Mouse (Mus musculus) embryonic facial prominence, embryonic 15.5 days (tissue): ENCODE data around the gene Snai1. TPM values are rescaled to one million over a fixed set of nuclear protein-coding genes. Genes with fewer than 3 reads are reported as not detected.

Experiments used
- ATAC-seq: fragments of 200-750 bp; cut with Nextera tagmentation; 2 replicates; pipeline ENCODE4 v1.8.0; 2017; ENCODE audit warnings: low read depth, moderate TSS enrichment; ENCODE audit not compliant: insufficient number of reproducible peaks, low FRiP score, low TSS enrichment
- H3K27ac ChIP-seq: fragments of 300-500 bp; sonication (generic); replicated peaks from 2 replicates; pipeline ENCODE4 v1.5.1; 2015; ENCODE audit warnings: mild to moderate bottlenecking, inconsistent platforms
- H3K27me3 ChIP-seq: fragments of 300-500 bp; sonication (generic); 2 replicates; pipeline ENCODE4 v1.6.1; 2015; ENCODE audit warnings: inconsistent platforms
- H3K36me3 ChIP-seq: fragments of 300-500 bp; sonication (generic); 2 replicates; pipeline ENCODE4 v1.6.1; 2015; ENCODE audit warnings: mild to moderate bottlenecking, inconsistent platforms
- H3K4me1 ChIP-seq: fragments of 300-500 bp; sonication (generic); 2 replicates; pipeline ENCODE4 v1.6.1; 2015; ENCODE audit warnings: inconsistent platforms
- H3K4me2 ChIP-seq: fragments of 300-500 bp; sonication (generic); replicated peaks from 2 replicates; pipeline ENCODE4 v1.6.1; 2015; ENCODE audit warnings: mild to moderate bottlenecking, inconsistent platforms
- H3K4me3 ChIP-seq: fragments of 300-500 bp; sonication (generic); replicated peaks from 2 replicates; pipeline ENCODE4 v1.5.1; 2015; ENCODE audit warnings: mild to moderate bottlenecking, inconsistent platforms
- H3K9ac ChIP-seq: fragments of 300-500 bp; sonication (generic); 2 replicates; pipeline ENCODE4 v1.6.1; 2015; ENCODE audit warnings: inconsistent platforms
- H3K9me3 ChIP-seq: fragments of 300-500 bp; sonication (generic); replicated peaks from 2 replicates; pipeline ENCODE4 v1.6.1; 2016; ENCODE audit warnings: inconsistent platforms
- WGBS: fragments of 180-500 bp; shearing (Covaris S2); methylation state at CpG from one replicate; pipeline ENCODE4 v1.1.7; 2015; 5-methylcytosine and 5-hydroxymethylcytosine counted together
- polyA plus RNA-seq: library from polyadenylated mRNA; unstranded; fragments of >200 nt; fragmentation: Nextera tagmentation; extraction: Ambion mirVana; gene quantifications from 2 replicates; pipeline ENCODE4 v1.2.1, GENCODE M21; 2015

The Snai1 gene
- polyA plus RNA-seq, 1 experiment from 2014 or later, result 104 TPM

GRCm38 (mm10) chr2:167505127-167505526, 32.9 kb upstream of the Snai1 start:
- no peak overlapping the region for H3K27ac ChIP-seq
- ATAC-seq, result no peak
- peak overlapping the region; percentile 98 for H3K4me3 ChIP-seq
- no peaks in the 10 kb centered on the region for H3K27me3 ChIP-seq
- peak overlapping the region; percentile 89; the same call in 1 of the 2 replicates for H3K4me2 ChIP-seq
- no peaks in the 10 kb centered on the region for H3K9me3 ChIP-seq
- 70% methylated on average over 3 of the region's 3 CpGs for WGBS
- peaks cover 34% of the 10 kb centered on the region for H3K36me3 ChIP-seq
- no peak overlapping the region for H3K9ac ChIP-seq
- peaks cover 27% of the 10 kb centered on the region for H3K4me1 ChIP-seq

- WGBS, result 85% methylated on average over 10 of the region's 10 CpGs
- H3K36me3 ChIP-seq, result peaks cover 48% of the 10 kb centered on the region
Observed at GRCm38 (mm10) chr2:167506546-167507260, 31.3 kb upstream of the Snai1 start.

GRCm38 (mm10) chr2:167507719-167508385, 30.1 kb upstream of the Snai1 start:
- no peaks in the 10 kb centered on the region for H3K9me3 ChIP-seq
- H3K4me3 ChIP-seq, result no peak overlapping the region
- H3K36me3 ChIP-seq, result peaks cover 59% of the 10 kb centered on the region
- ATAC-seq, result no peak
- 93% methylated on average over 3 of the region's 3 CpGs for WGBS
- no peaks in the 10 kb centered on the region for H3K27me3 ChIP-seq
- H3K4me2 ChIP-seq, result no peak overlapping the region
- H3K4me1 ChIP-seq, result peaks cover 27% of the 10 kb centered on the region
- no peak overlapping the region for H3K9ac ChIP-seq
- no peak overlapping the region for H3K27ac ChIP-seq

More at GRCm38 (mm10) chr2:167506546-167507260, 31.3 kb upstream of the Snai1 start:
- H3K4me2 ChIP-seq, result no peak overlapping the region
- ATAC-seq, result no peak
- no peaks in the 10 kb centered on the region for H3K27me3 ChIP-seq
- H3K4me1 ChIP-seq, result peaks cover 27% of the 10 kb centered on the region
- H3K9me3 ChIP-seq, result no peaks in the 10 kb centered on the region
- H3K4me3 ChIP-seq, result no peak overlapping the region
- no peak overlapping the region for H3K9ac ChIP-seq
- H3K27ac ChIP-seq, result no peak overlapping the region

GRCm38 (mm10) chr2:167508569-167508968, 29.4 kb upstream of the Snai1 start:
- no peak overlapping the region for H3K9ac ChIP-seq
- no peak overlapping the region for H3K4me3 ChIP-seq
- H3K4me2 ChIP-seq, result no peak overlapping the region
- peaks cover 27% of the 10 kb centered on the region for H3K4me1 ChIP-seq
- ATAC-seq, result no peak
- no peak overlapping the region for H3K27ac ChIP-seq
- peaks cover 66% of the 10 kb centered on the region for H3K36me3 ChIP-seq
- no peaks in the 10 kb centered on the region for H3K9me3 ChIP-seq
- 93% methylated on average over 4 of the region's 4 CpGs for WGBS
- H3K27me3 ChIP-seq, result no peaks in the 10 kb centered on the region

- no peak for ATAC-seq
- H3K4me1 ChIP-seq, result peaks cover 11% of the 10 kb centered on the region
- H3K9me3 ChIP-seq, result no peaks in the 10 kb centered on the region
- no peak overlapping the region for H3K27ac ChIP-seq
- no peak overlapping the region for H3K9ac ChIP-seq
- no peaks in the 10 kb centered on the region for H3K27me3 ChIP-seq
- 84% methylated on average over 3 of the region's 3 CpGs for WGBS
- H3K36me3 ChIP-seq, result peaks cover 85% of the 10 kb centered on the region
- no peak overlapping the region for H3K4me2 ChIP-seq
- H3K4me3 ChIP-seq, result no peak overlapping the region
Observed at GRCm38 (mm10) chr2:167510485-167510884, 27.5 kb upstream of the Snai1 start.

GRCm38 (mm10) chr2:167512365-167512764, 25.6 kb upstream of the Snai1 start:
- Histone ChIP-seq H3K36me3 (peaks cover 95% of the 10 kb centered on the region), H3K27me3 (no peaks in the 10 kb centered on the region), H3K27ac (no peak overlapping the region), H3K9me3 (no peaks in the 10 kb centered on the region), H3K9ac (no peak overlapping the region), H3K4me3 (no peak overlapping the region), H3K4me2 (no peak overlapping the region), H3K4me1 (no peaks in the 10 kb centered on the region)
- no peak for ATAC-seq
- WGBS, result 93% methylated on average over 9 of the region's 9 CpGs

GRCm38 (mm10) chr2:167512970-167513369, 25.0 kb upstream of the Snai1 start:
- WGBS, result 89% methylated on average over 5 of the region's 5 CpGs
- H3K4me3 ChIP-seq, result no peak overlapping the region
- H3K36me3 ChIP-seq, result peaks cover 95% of the 10 kb centered on the region
- H3K27ac ChIP-seq, result no peak overlapping the region
- no peaks in the 10 kb centered on the region for H3K9me3 ChIP-seq
- ATAC-seq, result no peak
- no peaks in the 10 kb centered on the region for H3K4me1 ChIP-seq
- H3K9ac ChIP-seq, result no peak overlapping the region
- H3K4me2 ChIP-seq, result no peak overlapping the region
- H3K27me3 ChIP-seq, result no peaks in the 10 kb centered on the region

- H3K27ac ChIP-seq, result no peak overlapping the region
- no peak overlapping the region for H3K4me2 ChIP-seq
- H3K4me3 ChIP-seq, result no peak overlapping the region
- H3K9ac ChIP-seq, result no peak overlapping the region
- no peaks in the 10 kb centered on the region for H3K9me3 ChIP-seq
- H3K36me3 ChIP-seq, result peaks cover 88% of the 10 kb centered on the region
- no peak for ATAC-seq
- H3K27me3 ChIP-seq, result no peaks in the 10 kb centered on the region
- no peaks in the 10 kb centered on the region for H3K4me1 ChIP-seq
- WGBS, result 94% methylated on average over 4 of the region's 4 CpGs
Observed at GRCm38 (mm10) chr2:167514641-167515040, 23.4 kb upstream of the Snai1 start.

- 88% methylated on average over 5 of the region's 5 CpGs for WGBS
- H3K27ac ChIP-seq, result no peak overlapping the region
- no peak overlapping the region for H3K4me3 ChIP-seq
- ATAC-seq, result no peak
- H3K4me1 ChIP-seq, result no peaks in the 10 kb centered on the region
- no peak overlapping the region for H3K4me2 ChIP-seq
- peaks cover 86% of the 10 kb centered on the region for H3K36me3 ChIP-seq
- H3K27me3 ChIP-seq, result no peaks in the 10 kb centered on the region
- no peak overlapping the region for H3K9ac ChIP-seq
- no peaks in the 10 kb centered on the region for H3K9me3 ChIP-seq
Observed at GRCm38 (mm10) chr2:167515688-167516087, 22.3 kb upstream of the Snai1 start.

- H3K4me2 ChIP-seq, result no peak overlapping the region
- H3K4me3 ChIP-seq, result no peak overlapping the region
- no peaks in the 10 kb centered on the region for H3K9me3 ChIP-seq
- ATAC-seq, result no peak
- H3K4me1 ChIP-seq, result no peaks in the 10 kb centered on the region
- 73% methylated on average over 5 of the region's 5 CpGs for WGBS
- H3K27ac ChIP-seq, result no peak overlapping the region
- peaks cover 48% of the 10 kb centered on the region for H3K36me3 ChIP-seq
- no peaks in the 10 kb centered on the region for H3K27me3 ChIP-seq
- H3K9ac ChIP-seq, result no peak overlapping the region
Observed at GRCm38 (mm10) chr2:167519606-167520252, 18.3 kb upstream of the Snai1 start.

GRCm38 (mm10) chr2:167528278-167528677, 9.7 kb upstream of the Snai1 start:
- no peak overlapping the region for H3K4me2 ChIP-seq
- H3K9me3 ChIP-seq, result no peaks in the 10 kb centered on the region
- ATAC-seq, result no peak
- H3K27me3 ChIP-seq, result no peaks in the 10 kb centered on the region
- no peak overlapping the region for H3K4me3 ChIP-seq
- 16% methylated on average over 5 of the region's 5 CpGs for WGBS
- no peak overlapping the region for H3K27ac ChIP-seq
- H3K36me3 ChIP-seq, result no peaks in the 10 kb centered on the region
- no peaks in the 10 kb centered on the region for H3K4me1 ChIP-seq
- no peak overlapping the region for H3K9ac ChIP-seq
